Mouse (Mus musculus) lung, postnatal 14 days (tissue): ENCODE measurements at regions not wholly inside any gene's neighbourhood (a gene's known extent, or its start where the extent isn't known, plus 50 kb on each side); places are given as distances from the start of the nearest gene placed in this dataset.
"Not testable (repeated sequence)": the region's sequence is repeated elsewhere in the genome, so short reads cannot be mapped to it uniquely, and the experiment has no call there.

Experiments used
- DNase-seq: peaks from one replicate; pipeline ENCODE4 v3.0.0; 2021

- DNase-seq, result no peak
Observed at GRCm38 (mm10) chr7:75360874-75361273, 51.8 kb upstream of the Sv2b start.

- DNase-seq, result no peak
Observed at GRCm38 (mm10) chr7:75362541-75362940, 53.5 kb upstream of the Sv2b start.

- DNase-seq, result no peak
Observed at GRCm38 (mm10) chr7:75365480-75365879, 56.4 kb upstream of the Sv2b start.

GRCm38 (mm10) chr7:75366285-75366882, 57.3 kb upstream of the Sv2b start:
- DNase-seq, result peak; percentile 86

- DNase-seq, result no peak
Observed at GRCm38 (mm10) chr7:75368315-75368714, 59.3 kb upstream of the Sv2b start.

GRCm38 (mm10) chr7:75369366-75369765, 60.3 kb upstream of the Sv2b start:
- DNase-seq, result no peak

- peak; percentile 89 for DNase-seq
Observed at GRCm38 (mm10) chr7:75370595-75371519, 61.8 kb upstream of the Sv2b start.

- DNase-seq, result no peak
Observed at GRCm38 (mm10) chr7:75371520-75371876, 62.4 kb upstream of the Sv2b start.

- DNase-seq, result peak; percentile 19
Observed at GRCm38 (mm10) chr7:75371991-75372390, 62.9 kb upstream of the Sv2b start.

GRCm38 (mm10) chr7:75372892-75373444, 63.9 kb upstream of the Sv2b start:
- DNase-seq, result no peak

- DNase-seq, result no peak
Observed at GRCm38 (mm10) chr7:75374506-75374905, 65.4 kb upstream of the Sv2b start.

- no peak for DNase-seq
Observed at GRCm38 (mm10) chr7:75379595-75379994, 70.5 kb upstream of the Sv2b start.

GRCm38 (mm10) chr7:75384506-75384911, 70.8 kb upstream of the Akap13 start:
- DNase-seq, result peak; percentile 23

GRCm38 (mm10) chr7:75387033-75387432, 68.3 kb upstream of the Akap13 start:
- DNase-seq, result no peak

GRCm38 (mm10) chr7:75387821-75388431, 67.4 kb upstream of the Akap13 start:
- DNase-seq, result no peak

GRCm38 (mm10) chr7:75390162-75390561, 65.2 kb upstream of the Akap13 start:
- DNase-seq, result peak; percentile 28

GRCm38 (mm10) chr7:75392783-75393182, 62.6 kb upstream of the Akap13 start:
- DNase-seq, result no peak

GRCm38 (mm10) chr7:75393466-75393865, 61.9 kb upstream of the Akap13 start:
- DNase-seq, result no peak

- DNase-seq, result no peak
Observed at GRCm38 (mm10) chr7:75394866-75395580, 60.3 kb upstream of the Akap13 start.

GRCm38 (mm10) chr7:75397559-75397958, 57.8 kb upstream of the Akap13 start:
- DNase-seq, result peak; percentile 49

GRCm38 (mm10) chr7:75398480-75398879, 56.9 kb upstream of the Akap13 start:
- DNase-seq, result not testable (repeated sequence)

GRCm38 (mm10) chr7:75398904-75399724, 56.2 kb upstream of the Akap13 start:
- DNase-seq, result peak; percentile 75
